Mouse (Mus musculus): ENCODE measurements at regions not wholly inside any gene's neighbourhood (a gene's known extent, or its start where the extent isn't known, plus 50 kb on each side); places are given as distances from the start of the nearest gene placed in this dataset.
"Not testable (repeated sequence)": the region's sequence is repeated elsewhere in the genome, so short reads cannot be mapped to it uniquely, and the experiment has no call there.

DNA sequence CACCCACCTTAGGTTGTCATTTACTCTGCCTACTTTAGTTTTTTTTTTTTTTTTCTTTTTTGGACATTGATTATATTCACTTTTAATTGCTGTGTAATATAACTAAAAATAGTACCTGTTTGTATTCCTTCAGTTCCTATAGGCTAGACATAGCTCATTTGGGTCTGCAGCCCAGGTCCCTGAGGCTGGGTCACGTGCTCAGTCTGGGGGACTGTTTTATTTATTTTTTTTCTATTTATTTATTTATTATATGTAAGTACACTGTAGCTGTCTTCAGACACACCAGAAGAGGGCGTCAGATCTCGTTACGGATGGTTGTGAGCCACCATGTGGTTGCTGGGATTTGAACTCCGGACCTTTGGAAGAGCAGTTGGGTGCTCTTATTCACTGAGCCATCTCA is 231.2 kb upstream of the Ercc4 start:
- not testable (repeated sequence) for TF ChIP-seq CTCF (IDR thresholded peaks at IDR 0.05; ENCODE audit: low read depth, low read length); TAL1 (conservative IDR thresholded peaks at IDR 0.05; ENCODE audit: low read depth, low read length); GATA2 (IDR thresholded peaks at IDR 0.05; ENCODE audit: borderline replicate concordance, low read depth, low read length)
